Mouse (Mus musculus) myocyte (in vitro differentiated cells): Measurements from ENCODE around the gene Efcab11.

Experiments
- CEBPB ChIP-seq: IDR thresholded peaks from 2 replicates; pipeline ENCODE4 v1.6.1; 2011; ENCODE audit warnings: mild to moderate bottlenecking, moderate library complexity; ENCODE audit not compliant: poor library complexity, insufficient read depth, severe bottlenecking
- POLR2A ChIP-seq: IDR thresholded peaks from one replicate; pipeline ENCODE4 v1.6.1; 2011; ENCODE audit warnings: low read depth, mild to moderate bottlenecking, control low read depth, moderate library complexity; ENCODE audit not compliant: insufficient read length

- TF ChIP-seq POLR2A: no peak
- no peak for TF ChIP-seq CEBPB
These were observed 530 bp downstream of the Efcab11 start for GRCm38 (mm10) chr12:99883713-99884105.
